Mouse (Mus musculus) hindbrain, embryonic 14.5 days (tissue): ENCODE data around the gene Ppfia3. TPM values are rescaled to one million over a fixed set of nuclear protein-coding genes. Genes with fewer than 3 reads are reported as not detected.

Source experiments
- ATAC-seq: fragments of 200-750 bp; cut with Nextera tagmentation; 2 replicates; pipeline ENCODE4 v1.8.0; 2017; ENCODE audit warnings: moderate number of reproducible peaks, mild to moderate bottlenecking, moderate TSS enrichment, moderate library complexity; ENCODE audit not compliant: low FRiP score
- DNase-seq: peaks from one replicate; pipeline ENCODE4 v3.0.0-alpha.2; 2015; ENCODE audit warnings: low spot score
- H3K27ac ChIP-seq: fragments of 300-500 bp; sonication (generic); 2 replicates; pipeline ENCODE4 v1.5.1; 2014; ENCODE audit warnings: mild to moderate bottlenecking, moderate library complexity
- H3K27me3 ChIP-seq: fragments of 300-500 bp; sonication (generic); 2 replicates; pipeline ENCODE4 v1.6.1; 2014; ENCODE audit warnings: mild to moderate bottlenecking, low read length, mixed read lengths; ENCODE audit not compliant: control insufficient read depth, insufficient read depth
- H3K36me3 ChIP-seq: fragments of 300-500 bp; sonication (generic); replicated peaks from 2 replicates; pipeline ENCODE4 v1.6.1; 2014; ENCODE audit not compliant: control insufficient read depth, insufficient read depth
- H3K4me1 ChIP-seq: fragments of 300-500 bp; sonication (generic); replicated peaks from 2 replicates; pipeline ENCODE4 v1.6.1; 2014; ENCODE audit warnings: antibody characterized with exemption, low read length, mixed read lengths; ENCODE audit not compliant: control insufficient read depth, insufficient read depth
- H3K4me2 ChIP-seq: fragments of 300-500 bp; sonication (generic); replicated peaks from 2 replicates; pipeline ENCODE4 v1.6.1; 2014; ENCODE audit warnings: mild to moderate bottlenecking, moderate library complexity
- H3K4me3 ChIP-seq: fragments of 300-500 bp; sonication (generic); replicated peaks from 2 replicates; pipeline ENCODE4 v1.5.1; 2014; ENCODE audit warnings: mild to moderate bottlenecking, low read length
- H3K9ac ChIP-seq: fragments of 300-500 bp; sonication (generic); 2 replicates; pipeline ENCODE4 v1.6.1; 2014
- H3K9me3 ChIP-seq: fragments of 300-500 bp; sonication (generic); 2 replicates; pipeline ENCODE4 v1.6.1; 2016; ENCODE audit warnings: low read length; ENCODE audit not compliant: control insufficient read depth
- WGBS: fragments of 180-500 bp; shearing (Covaris S2); extraction: QIAGEN DNeasy Blood & Tissue Kit; methylation state at CpG from one replicate; pipeline ENCODE4 v1.1.7; 2014; 5-methylcytosine and 5-hydroxymethylcytosine counted together
- polyA plus RNA-seq: library from polyadenylated mRNA; unstranded; fragments of >200 nt; fragmentation: Nextera tagmentation; extraction: Ambion mirVana; gene quantifications from 2 replicates; pipeline ENCODE4 v1.2.1, GENCODE M21; 2014

Gene Ppfia3
- polyA plus RNA-seq, result 29.8 and 32.3 TPM in 2 replicates

GRCm38 (mm10) chr7:45366652-45367019, at the start of gene Ppfia3:
Gene Ppfia3 (minus strand): TSS chr7:45367019.
- ATAC-seq (peak; percentile 43), DNase-seq (no peak)
- H3K9ac ChIP-seq, result peak within 1 kb of the TSS; percentile 87
- H3K27me3 ChIP-seq, result peaks cover 8% of the 10 kb centered on the region
- H3K4me2 ChIP-seq, result peak within 1 kb of the TSS; percentile 75
- H3K4me3 ChIP-seq, result peak within 1 kb of the TSS; percentile 80
- 0 out of 2 replicates have a peak, but pooled peaks cover 4% of the 10 kb centered on the region for H3K36me3 ChIP-seq
- H3K4me1 ChIP-seq, result peaks cover 35% of the 10 kb centered on the region
- peak within 1 kb of the TSS; percentile 83 for H3K27ac ChIP-seq
- H3K9me3 ChIP-seq, result no peaks in the 10 kb centered on the region
- 0% methylated on average over 20 of the region's 26 CpGs for WGBS

- no peaks in the 10 kb centered on the region for H3K9me3 ChIP-seq
- ATAC-seq (no peak), DNase-seq (no peak)
- H3K4me2 ChIP-seq, result peak overlapping the region; percentile 10; the same call in 1 of the 2 replicates
- peaks cover 10% of the 10 kb centered on the region for H3K4me1 ChIP-seq
- H3K27ac ChIP-seq, result no peak overlapping the region
- WGBS, result 10% methylated on average over 37 of the region's 37 CpGs
- no peak overlapping the region for H3K4me3 ChIP-seq
- no peak overlapping the region for H3K9ac ChIP-seq
- H3K36me3 ChIP-seq, result peaks cover 6% of the 10 kb centered on the region; the same call in 1 of the 2 replicates
- H3K27me3 ChIP-seq, result peaks cover 99% of the 10 kb centered on the region
Observed at GRCm38 (mm10) chr7:45415636-45416035, 48.8 kb upstream of the Ppfia3 start.

GRCm38 (mm10) chr7:45414740-45415224, 48.0 kb upstream of the Ppfia3 start:
- Histone ChIP-seq H3K4me3 (no peak overlapping the region), H3K4me1 (peaks cover 10% of the 10 kb centered on the region), H3K9ac (no peak overlapping the region), H3K9me3 (no peaks in the 10 kb centered on the region), H3K4me2 (no peak overlapping the region), H3K36me3 (no peaks in the 10 kb centered on the region), H3K27ac (no peak overlapping the region), H3K27me3 (peaks cover 99% of the 10 kb centered on the region)
- 47% methylated on average over 12 of the region's 12 CpGs for WGBS
- ATAC-seq (no peak), DNase-seq (no peak)

DNA sequence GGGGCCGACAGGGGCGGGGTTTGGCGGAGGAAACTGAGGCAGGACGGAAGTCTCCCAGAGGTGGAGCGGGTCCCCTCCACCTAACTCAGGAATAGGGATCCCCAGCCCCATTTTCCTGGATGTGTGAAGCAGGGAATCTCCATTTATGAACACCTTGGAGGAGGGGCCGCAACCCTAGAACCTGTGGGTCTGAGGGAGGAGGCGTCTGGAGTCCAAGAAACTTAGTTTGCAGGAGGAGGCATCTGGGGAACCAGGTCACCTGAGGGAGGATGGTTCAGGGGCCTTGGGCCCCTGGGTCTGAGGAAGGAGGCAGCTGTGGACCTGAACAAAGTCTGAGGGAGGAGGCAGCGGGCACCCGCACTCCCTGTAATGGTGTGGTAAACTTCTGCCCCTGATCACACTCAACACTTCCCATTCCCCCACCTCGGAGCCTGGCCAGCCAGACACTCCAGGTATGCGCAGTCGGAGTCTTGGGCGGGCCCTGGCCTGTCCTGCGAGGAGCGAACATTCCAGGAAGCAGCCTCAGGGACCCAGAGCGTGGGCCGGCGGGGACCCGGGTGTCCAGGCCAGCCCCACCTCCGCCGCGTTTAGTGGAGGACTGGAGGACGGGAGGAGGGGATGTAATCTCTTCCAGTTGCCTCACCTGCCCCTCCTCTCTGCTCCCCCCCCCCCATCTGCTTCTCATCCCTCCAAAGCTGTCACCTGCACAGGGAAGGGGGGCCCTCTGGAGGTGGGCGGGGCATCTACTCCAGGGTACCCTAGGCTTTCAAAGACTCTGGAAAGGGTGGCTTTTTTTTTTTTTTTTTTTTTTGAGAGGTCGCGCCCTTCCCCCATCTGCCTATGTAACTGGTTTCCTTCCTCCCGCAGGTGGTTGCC, 47.3 kb upstream of the Ppfia3 start:
- Histone ChIP-seq H3K27me3 (peaks cover 99% of the 10 kb centered on the region), H3K9me3 (no peaks in the 10 kb centered on the region), H3K27ac (no peak overlapping the region), H3K9ac (peak overlapping the region; percentile 54), H3K4me2 (peak overlapping the region; percentile 69), H3K36me3 (no peaks in the 10 kb centered on the region), H3K4me3 (peak overlapping the region; percentile 41), H3K4me1 (peaks cover 10% of the 10 kb centered on the region)
- no peak for ATAC-seq
- no peak for DNase-seq
- WGBS, result 3% methylated on average over 27 of the region's 27 CpGs

DNA sequence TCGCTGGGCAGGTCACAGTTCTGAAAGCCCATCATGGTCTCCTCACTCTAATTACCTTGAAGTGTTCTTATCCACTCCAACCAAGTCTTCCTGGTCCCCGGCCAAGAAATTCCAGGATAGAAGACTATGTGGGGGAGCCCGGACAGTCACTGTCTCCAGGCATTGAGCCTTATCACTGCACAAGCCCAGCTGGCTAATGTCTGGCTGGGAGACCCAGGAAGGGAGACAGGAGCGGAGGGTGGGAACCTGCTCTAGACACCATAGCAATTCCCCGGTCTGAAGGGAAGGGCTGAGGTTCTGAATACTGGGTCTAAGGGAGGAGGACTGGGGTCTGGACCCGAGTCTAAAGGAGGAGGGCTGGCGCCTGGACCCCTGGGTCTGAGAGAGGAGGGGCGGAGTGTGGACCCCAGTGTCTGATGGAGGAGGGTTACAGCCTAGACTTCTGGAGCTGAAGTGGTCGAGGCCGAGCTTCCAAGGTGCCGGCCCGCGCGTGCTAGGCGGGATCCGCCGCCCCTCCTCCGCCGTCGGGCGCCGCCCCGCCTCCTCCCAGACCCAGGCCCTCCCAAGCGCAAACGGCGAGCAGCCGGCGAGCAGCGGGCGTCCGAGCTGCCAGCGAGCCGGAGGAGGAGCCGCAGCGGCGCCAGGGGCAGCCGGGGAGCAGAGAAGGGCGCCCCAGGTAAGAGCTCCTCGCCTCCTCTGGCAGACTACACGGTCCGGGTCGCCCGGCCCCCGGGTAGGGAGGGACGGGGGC, 46.5 kb upstream of the Ppfia3 start, which contains the start of gene Ntf5:
Gene Ntf5 (plus strand): TSS at position 583 of the 751 bp plus-strand sequence.
- peak within 1 kb of the TSS; percentile 69 for H3K4me2 ChIP-seq
- no peaks in the 10 kb centered on the region for H3K36me3 ChIP-seq
- H3K4me1 ChIP-seq, result peaks cover 10% of the 10 kb centered on the region
- 3% methylated on average over 45 of the region's 45 CpGs for WGBS
- no peak for DNase-seq
- ATAC-seq, result no peak
- H3K27me3 ChIP-seq, result peaks cover 99% of the 10 kb centered on the region
- peak within 1 kb of the TSS; percentile 41 for H3K4me3 ChIP-seq
- H3K9ac ChIP-seq, result peak within 1 kb of the TSS; percentile 54
- H3K27ac ChIP-seq, result no peak within 1 kb of the TSS
- no peaks in the 10 kb centered on the region for H3K9me3 ChIP-seq

DNA sequence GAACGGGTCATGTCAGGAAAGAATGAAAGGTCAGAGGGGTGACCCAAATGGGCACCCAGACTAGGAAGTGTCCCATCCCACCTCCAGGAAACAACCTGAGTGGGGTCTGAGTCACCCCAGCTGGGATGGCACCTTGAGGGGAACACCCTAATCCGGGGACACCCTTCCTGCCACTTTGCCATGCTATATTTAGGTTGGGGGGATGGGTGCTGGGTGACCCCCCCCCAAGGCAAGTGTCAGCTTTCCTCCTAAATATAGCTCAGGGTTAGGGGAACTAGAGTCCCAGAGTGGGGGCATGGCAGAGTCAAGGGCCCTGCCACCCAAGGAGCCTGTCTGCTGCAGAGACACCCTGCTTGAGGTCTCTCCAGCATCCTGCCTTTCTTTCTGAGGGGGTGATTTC, 45.6 kb upstream of the Ppfia3 start:
- Histone ChIP-seq H3K4me2 (no peak overlapping the region), H3K4me3 (no peak overlapping the region), H3K9ac (no peak overlapping the region), H3K36me3 (no peaks in the 10 kb centered on the region), H3K4me1 (peaks cover 10% of the 10 kb centered on the region), H3K27ac (no peak overlapping the region), H3K9me3 (no peaks in the 10 kb centered on the region), H3K27me3 (peaks cover 99% of the 10 kb centered on the region)
- ATAC-seq, result no peak
- DNase-seq, result no peak
- WGBS, result 93% methylated on average over 2 of the region's 2 CpGs

DNA sequence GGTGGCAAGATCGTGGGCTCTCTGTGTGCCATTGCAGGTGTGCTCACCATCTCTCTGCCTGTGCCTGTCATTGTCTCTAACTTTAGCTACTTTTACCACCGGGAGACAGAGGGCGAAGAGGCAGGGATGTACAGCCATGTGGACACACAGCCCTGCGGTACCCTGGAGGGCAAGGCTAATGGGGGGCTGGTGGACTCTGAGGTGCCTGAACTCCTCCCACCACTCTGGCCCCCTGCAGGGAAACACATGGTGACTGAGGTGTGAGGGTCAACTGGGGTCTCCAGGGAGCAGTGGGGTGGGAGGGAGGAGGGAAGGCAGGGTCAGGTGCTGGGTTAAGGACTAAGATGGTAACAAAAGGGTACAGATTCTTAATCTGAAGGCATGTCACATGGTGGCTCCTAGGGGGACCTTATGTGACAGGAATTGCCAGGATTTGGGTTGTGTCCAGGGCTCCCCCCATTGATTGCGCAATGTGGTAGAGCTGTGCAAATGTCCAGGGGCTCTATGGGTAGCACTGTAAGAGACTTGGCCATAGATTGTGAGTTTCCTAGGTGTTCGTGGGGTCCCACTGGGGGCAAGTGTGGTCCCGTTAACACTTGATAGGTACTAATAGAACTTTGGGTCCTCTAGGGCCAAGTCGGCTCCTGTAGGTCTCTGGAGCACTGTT, 42.8 kb upstream of the Ppfia3 start:
- no peak overlapping the region for H3K4me2 ChIP-seq
- no peak for ATAC-seq
- H3K4me3 ChIP-seq, result no peak overlapping the region
- H3K9me3 ChIP-seq, result no peaks in the 10 kb centered on the region
- H3K27ac ChIP-seq, result no peak overlapping the region
- 87% methylated on average over 8 of the region's 8 CpGs for WGBS
- no peak for DNase-seq
- no peaks in the 10 kb centered on the region for H3K36me3 ChIP-seq
- peaks cover 10% of the 10 kb centered on the region for H3K4me1 ChIP-seq
- no peak overlapping the region for H3K9ac ChIP-seq
- peaks cover 99% of the 10 kb centered on the region for H3K27me3 ChIP-seq

GRCm38 (mm10) chr7:45408949-45409348, 42.1 kb upstream of the Ppfia3 start:
- Histone ChIP-seq H3K4me3 (no peak overlapping the region), H3K9me3 (no peaks in the 10 kb centered on the region), H3K9ac (no peak overlapping the region), H3K4me2 (no peak overlapping the region), H3K4me1 (peaks cover 9% of the 10 kb centered on the region), H3K27ac (no peak overlapping the region), H3K36me3 (no peaks in the 10 kb centered on the region), H3K27me3 (peaks cover 92% of the 10 kb centered on the region)
- WGBS, result 88% methylated on average over 17 of the region's 17 CpGs
- ATAC-seq, result no peak
- DNase-seq, result no peak

- Histone ChIP-seq H3K4me3 (no peak overlapping the region), H3K4me2 (no peak overlapping the region), H3K27ac (no peak overlapping the region), H3K27me3 (peaks cover 86% of the 10 kb centered on the region), H3K9me3 (no peaks in the 10 kb centered on the region), H3K4me1 (peaks cover 3% of the 10 kb centered on the region), H3K9ac (no peak overlapping the region), H3K36me3 (no peaks in the 10 kb centered on the region)
- ATAC-seq, result no peak
- DNase-seq, result no peak
- 67% methylated on average over 7 of the region's 7 CpGs for WGBS
Observed at GRCm38 (mm10) chr7:45408351-45408750, 41.5 kb upstream of the Ppfia3 start.
